Mouse (Mus musculus): ENCODE measurements around the gene Fam76a.

Gene Fam76a

DNA sequence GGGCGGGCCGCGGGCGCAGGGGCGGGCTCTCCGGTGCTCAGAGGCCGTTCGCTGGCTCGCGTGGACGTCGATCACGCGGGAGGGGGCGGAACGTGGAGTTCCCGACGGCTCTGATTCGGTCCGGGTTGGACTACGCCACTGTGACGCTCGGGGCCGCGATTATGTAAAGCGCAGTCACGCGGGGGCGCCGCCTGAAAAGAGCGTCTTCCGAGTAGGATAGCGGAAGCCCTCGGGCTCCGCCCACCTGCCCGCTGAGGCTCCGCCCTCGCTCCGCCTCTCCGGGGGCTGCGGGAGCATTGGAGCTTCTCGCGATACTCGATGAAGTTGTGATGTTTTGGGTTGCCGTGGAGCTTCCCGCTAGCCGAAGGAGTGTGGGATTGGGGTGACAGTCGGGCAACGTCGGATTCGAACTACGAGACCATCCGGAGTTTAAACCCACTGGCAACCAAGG is at the start of gene Fam76a:
Gene Fam76a (minus strand): TSS at position 1 of the 451 bp plus-strand sequence.
- peak; percentile 100 for DNase-seq (ENCODE audit: low spot score in 2 of 2)

DNA sequence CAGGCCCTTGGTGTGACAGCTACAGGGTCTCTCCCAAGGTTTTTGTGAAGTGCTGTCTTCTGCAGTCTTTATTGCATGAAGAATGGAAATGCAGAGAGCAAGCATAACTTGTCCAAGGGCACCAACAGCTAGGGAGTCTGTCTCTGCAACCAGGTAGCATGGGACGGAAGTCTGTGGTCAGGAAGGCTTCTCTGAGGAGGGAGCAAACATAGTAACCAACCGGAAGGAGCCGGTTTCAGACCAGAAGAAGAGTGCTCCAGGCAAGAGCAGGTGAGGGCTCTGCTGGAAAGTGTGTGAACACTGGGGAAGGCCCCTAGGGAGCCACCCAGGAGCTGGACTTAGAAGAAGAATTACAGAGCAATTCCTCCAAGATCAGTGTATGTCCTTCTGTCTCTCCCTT is 49.7 kb upstream of the Fam76a start:
- DNase-seq (ENCODE audit: low spot score in 2 of 2) = no peak

- no peak for DNase-seq (ENCODE audit: low spot score in 2 of 2)
Observed at GRCm38 (mm10) chr4:132971601-132972000, 49.2 kb upstream of the Fam76a start.

DNA sequence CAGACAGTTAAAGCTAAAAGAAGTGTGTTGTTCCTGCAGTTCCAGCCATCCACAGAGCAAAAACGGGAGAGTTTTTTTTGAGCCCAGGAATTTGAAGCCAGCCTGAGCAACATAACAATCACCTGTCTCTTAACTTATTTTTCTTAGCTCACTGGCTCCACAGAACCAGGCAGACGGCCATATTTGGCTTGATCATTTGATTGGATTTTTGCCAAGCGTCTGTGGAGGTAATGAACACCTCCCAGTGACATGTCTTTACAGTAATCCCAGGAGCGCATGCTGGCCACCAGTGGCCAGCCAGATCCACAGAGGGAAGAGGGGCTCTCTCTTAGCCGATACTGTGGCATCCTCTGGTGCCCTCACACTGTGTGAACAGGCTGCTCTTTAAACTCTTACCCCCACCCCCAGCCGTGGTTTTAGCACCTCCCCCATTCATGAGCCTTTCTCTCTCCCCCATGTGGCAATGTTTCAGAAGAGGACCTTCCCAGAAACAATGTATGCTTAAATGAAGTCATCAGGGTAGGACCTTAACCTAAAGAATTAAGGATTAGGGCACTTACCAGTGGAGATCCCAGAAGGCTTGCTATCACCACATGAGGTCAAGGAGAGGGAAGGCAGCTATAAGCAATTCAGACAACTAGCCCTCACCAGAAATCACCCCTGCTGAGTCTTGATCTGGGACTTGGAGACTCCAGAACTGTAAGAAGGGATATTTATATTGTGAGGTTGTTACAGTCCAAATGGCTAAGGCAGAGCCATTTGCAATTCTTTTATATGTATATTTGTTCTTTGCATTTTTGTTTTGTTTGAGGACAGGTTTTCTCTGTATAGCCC is 46.0 kb upstream of the Fam76a start:
- no peak for DNase-seq (ENCODE audit: low spot score in 2 of 2)

- DNase-seq (ENCODE audit: low spot score in 2 of 2) = no peak
Observed at GRCm38 (mm10) chr4:132964473-132964872, 42.1 kb upstream of the Fam76a start.

GRCm38 (mm10) chr4:132964064-132964463 is 41.7 kb upstream of the Fam76a start:
- DNase-seq (ENCODE audit: low spot score in 2 of 2) = no peak

GRCm38 (mm10) chr4:132963436-132963835 is 41.1 kb upstream of the Fam76a start:
- DNase-seq (ENCODE audit: low spot score in 2 of 2) = no peak

DNA sequence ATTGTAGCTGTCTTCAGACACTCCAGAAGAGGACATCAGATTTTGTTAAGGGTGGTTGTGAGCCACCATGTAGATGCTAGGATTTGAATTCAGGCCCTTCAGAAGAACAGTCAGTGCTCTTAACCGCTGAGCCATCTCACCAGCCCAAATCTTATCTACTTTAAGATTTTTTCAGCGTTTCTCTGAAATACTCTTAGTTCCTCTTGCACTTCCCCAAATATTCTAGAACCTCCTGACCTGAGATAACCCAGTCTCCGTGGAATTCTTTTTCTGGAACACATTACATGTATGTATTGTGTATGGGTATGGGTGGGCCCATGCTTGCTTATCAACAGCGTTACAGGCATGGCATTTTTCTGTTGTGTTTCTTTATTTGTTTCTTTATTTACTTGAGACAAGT is 40.3 kb upstream of the Fam76a start:
- DNase-seq (ENCODE audit: low spot score in 2 of 2) = no peak

- DNase-seq (ENCODE audit: low spot score in 2 of 2) = no peak
Observed at GRCm38 (mm10) chr4:132961866-132962265, 39.5 kb upstream of the Fam76a start.

GRCm38 (mm10) chr4:132960864-132961639 is 38.7 kb upstream of the Fam76a start:
- no peak for DNase-seq (ENCODE audit: low spot score in 2 of 2)

DNA sequence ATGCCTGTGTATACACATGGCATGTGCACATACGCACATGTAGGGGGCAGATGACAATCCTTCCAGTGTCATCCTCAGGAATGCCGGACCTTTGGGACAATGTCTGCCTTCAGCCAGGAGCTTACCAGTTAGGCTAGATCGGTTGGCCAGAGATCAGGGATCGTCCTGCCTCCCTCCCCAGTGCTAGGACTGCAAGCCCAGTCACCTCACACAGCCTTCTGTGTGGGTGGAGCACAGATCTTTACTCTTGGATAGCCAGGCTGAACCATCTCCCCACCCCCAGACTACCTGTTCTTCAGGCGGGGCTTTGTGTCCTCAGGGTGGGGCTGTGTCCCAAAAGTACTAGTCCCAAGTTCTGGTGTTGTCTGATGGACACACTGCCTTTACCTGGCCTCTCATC is 38.0 kb upstream of the Fam76a start:
- DNase-seq (ENCODE audit: low spot score in 2 of 2) = no peak

GRCm38 (mm10) chr4:132959679-132960045 is 37.3 kb upstream of the Fam76a start:
- DNase-seq (ENCODE audit: low spot score in 2 of 2) = no peak

DNA sequence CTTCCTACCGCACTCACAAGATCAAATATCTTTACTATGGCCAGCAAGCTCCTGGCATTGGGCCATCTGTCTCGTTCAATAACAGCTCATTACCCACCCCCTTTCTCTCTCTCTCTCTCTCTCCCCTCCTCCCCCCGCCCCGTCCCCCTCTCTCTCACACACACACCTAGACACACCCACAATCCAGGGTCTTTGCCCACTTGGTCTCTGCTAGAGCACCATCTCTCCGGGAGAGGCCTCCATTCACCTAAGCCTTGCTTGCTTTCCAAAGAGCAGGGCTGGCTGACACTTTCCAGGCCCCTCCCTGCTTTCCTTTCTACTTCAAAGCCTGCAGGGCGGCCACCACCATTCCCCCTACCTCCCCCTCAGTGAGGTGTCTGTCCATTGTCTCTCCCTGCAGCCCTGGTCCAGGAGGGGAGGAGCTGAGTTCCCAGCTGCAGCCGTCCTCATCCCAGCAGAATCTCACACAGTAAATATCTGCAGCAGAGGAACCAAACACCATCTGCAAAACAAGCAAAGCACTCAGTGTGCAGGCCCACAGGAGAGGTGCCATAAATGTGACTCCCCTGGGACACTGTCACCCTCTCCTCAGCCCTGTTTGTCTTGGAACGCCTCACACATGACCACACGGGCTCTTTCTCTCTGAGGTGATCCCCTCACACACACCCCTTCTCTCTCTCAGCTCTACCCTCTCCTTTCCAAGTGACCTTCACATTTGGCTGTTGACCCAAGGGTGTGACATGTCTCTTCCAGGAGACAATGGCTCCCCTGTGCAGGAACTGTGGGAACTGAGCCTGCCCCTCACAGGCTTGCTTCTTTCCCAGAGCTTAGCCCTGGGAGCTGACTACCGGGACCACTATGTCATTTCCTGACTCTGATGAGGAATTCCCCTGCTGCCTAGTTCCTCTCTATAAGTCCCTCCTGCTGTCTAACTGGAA is 36.7 kb upstream of the Fam76a start:
- no peak for DNase-seq (ENCODE audit: low spot score in 2 of 2)

- no peak for DNase-seq (ENCODE audit: low spot score in 2 of 2)
Observed at GRCm38 (mm10) chr4:132955395-132955791, 33.0 kb upstream of the Fam76a start.

GRCm38 (mm10) chr4:132954530-132955394 is 32.4 kb upstream of the Fam76a start:
- no peak for DNase-seq (ENCODE audit: low spot score in 2 of 2)

- no peak for DNase-seq (ENCODE audit: low spot score in 2 of 2)
Observed at GRCm38 (mm10) chr4:132950999-132951398, 28.6 kb upstream of the Fam76a start.

DNA sequence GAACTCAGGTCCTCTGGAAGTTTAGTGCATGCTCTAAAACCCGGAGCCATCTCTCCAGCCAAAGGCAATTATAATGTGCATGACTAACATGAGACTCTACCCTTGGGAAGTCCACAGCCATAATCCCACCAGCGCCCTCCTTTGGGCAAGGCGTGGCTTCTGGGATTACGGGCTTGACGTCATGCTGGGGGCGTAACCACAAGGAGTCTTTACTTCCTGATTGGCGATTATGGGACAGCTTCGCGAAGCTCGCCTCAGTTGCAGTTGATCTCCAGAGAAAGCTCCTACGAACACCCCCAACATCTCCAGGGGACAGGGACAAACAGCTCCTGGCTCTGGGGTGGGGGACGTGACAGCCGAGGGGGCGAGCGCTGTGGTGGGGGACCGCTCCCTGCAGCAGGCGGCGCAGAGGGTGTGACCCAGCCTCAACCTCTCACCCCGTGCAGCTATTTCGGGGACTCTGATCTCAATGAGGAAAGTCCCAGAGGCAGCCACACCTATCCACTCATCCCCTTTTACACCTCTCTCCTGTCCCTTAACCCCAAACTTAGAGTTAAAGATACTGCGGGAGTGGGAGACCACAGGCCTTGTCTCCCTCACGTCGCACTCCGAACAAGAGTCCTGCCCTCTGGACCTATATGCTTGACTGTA is 27.6 kb upstream of the Fam76a start:
- DNase-seq (ENCODE audit: low spot score in 2 of 2) = no peak

GRCm38 (mm10) chr4:132946047-132947001 is 24.0 kb upstream of the Fam76a start:
- peak; percentile 41 to 54 for DNase-seq (ENCODE audit: low spot score in 2 of 2)

All from frontal cortex, postnatal 36 days (tissue).